Mouse (Mus musculus) midbrain, embryonic 15.5 days (tissue): ENCODE results near the gene Gm21095. TPM values are rescaled to one million over a fixed set of nuclear protein-coding genes. Genes with fewer than 3 reads are reported as not detected.
"Not testable (repeated sequence)": the region's sequence is repeated elsewhere in the genome, so short reads cannot be mapped to it uniquely, and the experiment has no call there.

ENCODE experiments used
- ATAC-seq: fragments of 200-750 bp; cut with Nextera tagmentation; replicated peaks from 2 replicates; pipeline ENCODE4 v1.8.0; 2017; ENCODE audit warnings: moderate TSS enrichment
- H3K27ac ChIP-seq: fragments of 300-500 bp; sonication (generic); 2 replicates; pipeline ENCODE4 v1.5.1; 2015; ENCODE audit warnings: mild to moderate bottlenecking, inconsistent platforms
- H3K27me3 ChIP-seq: fragments of 300-500 bp; sonication (generic); replicated peaks from 2 replicates; pipeline ENCODE4 v1.6.1; 2015; ENCODE audit warnings: inconsistent platforms
- H3K36me3 ChIP-seq: fragments of 300-500 bp; sonication (generic); replicated peaks from 2 replicates; pipeline ENCODE4 v1.6.1; 2015; ENCODE audit warnings: inconsistent platforms
- H3K4me1 ChIP-seq: fragments of 300-500 bp; sonication (generic); 2 replicates; pipeline ENCODE4 v1.6.1; 2015; ENCODE audit warnings: inconsistent platforms
- H3K4me2 ChIP-seq: fragments of 300-500 bp; sonication (generic); 2 replicates; pipeline ENCODE4 v1.6.1; 2015; ENCODE audit warnings: inconsistent platforms, mild to moderate bottlenecking, moderate library complexity
- H3K4me3 ChIP-seq: fragments of 300-500 bp; sonication (generic); 2 replicates; pipeline ENCODE4 v1.5.1; 2015; ENCODE audit warnings: mild to moderate bottlenecking, inconsistent platforms
- H3K9ac ChIP-seq: fragments of 300-500 bp; sonication (generic); 2 replicates; pipeline ENCODE4 v1.6.1; 2015; ENCODE audit warnings: mild to moderate bottlenecking, inconsistent platforms
- H3K9me3 ChIP-seq: fragments of 300-500 bp; sonication (generic); 2 replicates; pipeline ENCODE4 v1.6.1; 2016; ENCODE audit warnings: inconsistent platforms
- WGBS: fragments of 180-500 bp; shearing (Covaris S2); methylation state at CpG from one replicate; pipeline ENCODE4 v1.1.7; 2015; ENCODE audit warnings: mixed read lengths; 5-methylcytosine and 5-hydroxymethylcytosine counted together
- polyA plus RNA-seq: library from polyadenylated mRNA; unstranded; fragments of >200 nt; fragmentation: Nextera tagmentation; extraction: Ambion mirVana; gene quantifications from 2 replicates; pipeline ENCODE4 v1.2.1, GENCODE M21; 2015

Gm21095 gene
- not detected in 2 replicates for polyA plus RNA-seq

- 80% methylated on average over 1 of the region's 6 CpGs for WGBS
These were observed at the start of gene Gm21095 for GRCm38 (mm10) chrY:84096979-84097378. Gm21095 (plus strand) TSS chrY:84097279.

More at GRCm38 (mm10) chrY:84096979-84097378, at the start of gene Gm21095:
- not testable (repeated sequence) for H3K4me3 ChIP-seq, H3K4me2 ChIP-seq, H3K36me3 ChIP-seq, H3K4me1 ChIP-seq, H3K9ac ChIP-seq, ATAC-seq, H3K27ac ChIP-seq, H3K27me3 ChIP-seq, H3K9me3 ChIP-seq
